Mouse (Mus musculus) limb, embryonic 13.5 days (tissue): ENCODE results near the gene Psme2b. TPM values are rescaled to one million over a fixed set of nuclear protein-coding genes. Genes with fewer than 3 reads are reported as not detected.

Experiments
- ATAC-seq: fragments of 200-750 bp; cut with Nextera tagmentation; 2 replicates; pipeline ENCODE4 v1.8.0; 2017; ENCODE audit warnings: low read depth, moderate number of reproducible peaks, moderate TSS enrichment; ENCODE audit not compliant: low FRiP score
- H3K27ac ChIP-seq: fragments of 300-500 bp; sonication (generic); 2 replicates; pipeline ENCODE4 v1.5.1; 2015; ENCODE audit warnings: inconsistent platforms, mild to moderate bottlenecking, moderate library complexity
- H3K27me3 ChIP-seq: fragments of 300-500 bp; sonication (generic); 2 replicates; pipeline ENCODE4 v1.6.1; 2015; ENCODE audit warnings: mild to moderate bottlenecking, inconsistent platforms
- H3K36me3 ChIP-seq: fragments of 300-500 bp; sonication (generic); 2 replicates; pipeline ENCODE4 v1.6.1; 2015; ENCODE audit warnings: inconsistent platforms, mild to moderate bottlenecking, moderate library complexity
- H3K4me1 ChIP-seq: fragments of 300-500 bp; sonication (generic); 2 replicates; pipeline ENCODE4 v1.6.1; 2015; ENCODE audit warnings: inconsistent platforms
- H3K4me2 ChIP-seq: fragments of 300-500 bp; sonication (generic); replicated peaks from 2 replicates; pipeline ENCODE4 v1.6.1; 2015; ENCODE audit warnings: inconsistent platforms, mild to moderate bottlenecking, moderate library complexity
- H3K4me3 ChIP-seq: fragments of 300-500 bp; sonication (generic); 2 replicates; pipeline ENCODE4 v1.5.1; 2015; ENCODE audit warnings: moderate library complexity, mild to moderate bottlenecking, inconsistent platforms
- H3K9ac ChIP-seq: fragments of 300-500 bp; sonication (generic); 2 replicates; pipeline ENCODE4 v1.6.1; 2015; ENCODE audit warnings: mild to moderate bottlenecking, inconsistent platforms
- H3K9me3 ChIP-seq: fragments of 300-500 bp; sonication (generic); 2 replicates; pipeline ENCODE4 v1.6.1; 2016; ENCODE audit warnings: inconsistent platforms
- WGBS: fragments of 180-500 bp; shearing (Covaris S2); methylation state at CpG from one replicate; pipeline ENCODE4 v1.1.7; 2015; 5-methylcytosine and 5-hydroxymethylcytosine counted together
- polyA plus RNA-seq: library from polyadenylated mRNA; unstranded; fragments of >200 nt; fragmentation: Nextera tagmentation; extraction: Ambion mirVana; gene quantifications from 2 replicates; pipeline ENCODE4 v1.2.1, GENCODE M21; 2015

Psme2b gene
- polyA plus RNA-seq, 1 experiment from 2014 or later: 3.3 TPM

DNA sequence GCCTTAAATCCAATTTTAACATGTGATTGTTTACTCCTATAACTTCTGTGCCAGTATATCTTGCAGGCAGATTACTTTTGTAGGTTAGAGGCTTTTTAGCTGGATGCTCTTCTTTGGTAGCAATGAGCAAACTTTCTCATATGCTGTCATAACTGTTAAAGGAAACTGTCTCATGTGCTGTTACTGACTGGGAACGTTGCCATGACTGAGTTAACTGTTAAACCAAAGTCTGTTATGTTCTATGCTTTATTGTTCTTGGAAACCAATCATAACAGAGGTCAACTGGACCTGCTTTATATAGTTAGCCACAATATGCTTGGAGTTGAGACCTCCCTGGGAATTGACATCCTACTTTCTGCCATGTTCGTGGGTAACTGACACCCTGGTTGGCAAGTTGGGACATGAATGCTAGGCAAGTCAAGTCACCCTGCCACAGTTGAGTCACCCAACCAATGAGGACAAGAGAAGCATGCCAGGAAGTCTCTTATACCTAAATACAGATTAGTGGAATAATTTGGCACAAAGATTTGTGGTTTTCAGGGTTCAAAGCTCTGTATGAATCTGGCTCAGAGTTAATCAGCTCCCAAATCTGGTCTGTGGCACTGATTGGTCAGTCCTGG lies 47.1 kb downstream of the Psme2b start:
- no peak for ATAC-seq
- Histone ChIP-seq H3K4me2 (no peak overlapping the region), H3K9me3 (no peaks in the 10 kb centered on the region), H3K36me3 (no peaks in the 10 kb centered on the region), H3K27ac (no peak overlapping the region), H3K4me1 (no peaks in the 10 kb centered on the region), H3K27me3 (no peaks in the 10 kb centered on the region), H3K9ac (no peak overlapping the region), H3K4me3 (no peak overlapping the region)
- 78% methylated on average over 2 of the region's 2 CpGs for WGBS

Other genes starting within 250 kb of the Psme2b start
- gene Rack1, start 145.9 kb downstream of the Psme2b start, polyA plus RNA-seq: 706 and 735 TPM in 2 replicates
- 7.8 and 8.7 TPM in 2 replicates for gene Trim41, start 128.8 kb downstream of the Psme2b start, polyA plus RNA-seq
- 1.0 and 1.2 TPM in 2 replicates for gene Trim7, start 120.0 kb downstream of the Psme2b start, polyA plus RNA-seq
- gene Gm12184, start 119.5 kb downstream of the Psme2b start, polyA plus RNA-seq: 3.1 and 4.9 TPM in 2 replicates
- 4.6 and 5.4 TPM in 2 replicates for gene Irgm1, start 74.5 kb downstream of the Psme2b start, polyA plus RNA-seq
- gene Gm5431, start 44.0 kb downstream of the Psme2b start, polyA plus RNA-seq: 0.10 and 0.13 TPM in 2 replicates
- gene Olfr56, start 32.7 kb upstream of the Psme2b start, polyA plus RNA-seq: not detected in 2 replicates
- gene 9930111J21Rik1, start 33.2 kb upstream of the Psme2b start, polyA plus RNA-seq: 0.17 and 0.23 TPM in 2 replicates
- gene Gm12185, start 46.0 kb upstream of the Psme2b start, polyA plus RNA-seq: not detected in 2 replicates
- gene Tgtp1, start 48.0 kb upstream of the Psme2b start, polyA plus RNA-seq: 0.23 and 0.47 TPM in 2 replicates
- gene 9930111J21Rik2, start 105.1 kb upstream of the Psme2b start, polyA plus RNA-seq: 0.24 and 0.27 TPM in 2 replicates
- gene Tgtp2, start 118.0 kb upstream of the Psme2b start, polyA plus RNA-seq: 0.28 TPM in 1 of 2 replicates, not detected in the other
- gene Ifi47, start 130.4 kb upstream of the Psme2b start, polyA plus RNA-seq: 0.90 and 0.98 TPM in 2 replicates
- 0.04 TPM in 1 of 2 replicates, not detected in the other for gene Olfr1396, start 168.7 kb upstream of the Psme2b start, polyA plus RNA-seq
- gene Olfr1395, start 196.1 kb upstream of the Psme2b start, polyA plus RNA-seq: not detected in 2 replicates
- not detected in 2 replicates for gene Olfr1394, start 208.2 kb upstream of the Psme2b start, polyA plus RNA-seq
- 1.0 and 1.5 TPM in 2 replicates for gene Btnl9, start 241.0 kb upstream of the Psme2b start, polyA plus RNA-seq